Mouse (Mus musculus) neural tube, embryonic 15.5 days (tissue): ENCODE results near the gene Magt1. TPM values are rescaled to one million over a fixed set of nuclear protein-coding genes. Genes with fewer than 3 reads are reported as not detected.
"Not testable (repeated sequence)": the region's sequence is repeated elsewhere in the genome, so short reads cannot be mapped to it uniquely, and the experiment has no call there.

Experiments used
- ATAC-seq: fragments of 200-750 bp; cut with Nextera tagmentation; 2 replicates; pipeline ENCODE4 v1.8.0; 2017; ENCODE audit warnings: mild to moderate bottlenecking, moderate TSS enrichment, moderate library complexity; ENCODE audit not compliant: low FRiP score
- H3K27ac ChIP-seq: fragments of 300-500 bp; sonication (generic); replicated peaks from 2 replicates; pipeline ENCODE4 v1.5.1; 2015; ENCODE audit warnings: mild to moderate bottlenecking, inconsistent platforms
- H3K27me3 ChIP-seq: fragments of 300-500 bp; sonication (generic); replicated peaks from 2 replicates; pipeline ENCODE4 v1.6.1; 2015; ENCODE audit warnings: inconsistent platforms
- H3K36me3 ChIP-seq: fragments of 300-500 bp; sonication (generic); 2 replicates; pipeline ENCODE4 v1.6.1; 2015; ENCODE audit warnings: inconsistent platforms
- H3K4me1 ChIP-seq: fragments of 300-500 bp; sonication (generic); 2 replicates; pipeline ENCODE4 v1.6.1; 2015; ENCODE audit warnings: inconsistent platforms
- H3K4me2 ChIP-seq: fragments of 300-500 bp; sonication (generic); 2 replicates; pipeline ENCODE4 v1.6.1; 2015; ENCODE audit warnings: inconsistent platforms, mild to moderate bottlenecking, moderate library complexity
- H3K4me3 ChIP-seq: fragments of 300-500 bp; sonication (generic); replicated peaks from 2 replicates; pipeline ENCODE4 v1.5.1; 2015; ENCODE audit warnings: mild to moderate bottlenecking, inconsistent platforms
- H3K9ac ChIP-seq: fragments of 300-500 bp; sonication (generic); replicated peaks from 2 replicates; pipeline ENCODE4 v1.6.1; 2015; ENCODE audit warnings: mild to moderate bottlenecking, inconsistent platforms
- H3K9me3 ChIP-seq: fragments of 300-500 bp; sonication (generic); replicated peaks from 2 replicates; pipeline ENCODE4 v1.6.1; 2016; ENCODE audit warnings: inconsistent platforms
- WGBS: fragments of 180-500 bp; shearing (Covaris S2); methylation state at CpG from one replicate; pipeline ENCODE4 v1.1.7; 2015; ENCODE audit warnings: mixed read lengths; 5-methylcytosine and 5-hydroxymethylcytosine counted together
- polyA plus RNA-seq: library from polyadenylated mRNA; unstranded; fragments of >200 nt; fragmentation: Nextera tagmentation; extraction: Ambion mirVana; gene quantifications from 2 replicates; pipeline ENCODE4 v1.2.1, GENCODE M21; 2015

Gene Magt1
- polyA plus RNA-seq, 1 experiment from 2014 or later = 20.0 TPM

- peaks cover 8% of the 10 kb centered on the region for H3K4me1 ChIP-seq
- no peak overlapping the region for H3K4me3 ChIP-seq
- H3K4me2 ChIP-seq = 0 out of 2 replicates have a peak overlapping the region, but pooled peaks have one; percentile 48
- H3K27me3 ChIP-seq = no peaks in the 10 kb centered on the region
- ATAC-seq = no peak
- no peaks in the 10 kb centered on the region for H3K9me3 ChIP-seq
- H3K9ac ChIP-seq = no peak overlapping the region
- WGBS = 86% methylated on average over 4 of the region's 4 CpGs
- H3K36me3 ChIP-seq = no peaks in the 10 kb centered on the region; the same call in 1 of the 2 replicates
- H3K27ac ChIP-seq = no peak overlapping the region
Observed at GRCm38 (mm10) chrX:106017516-106017915, 5.8 kb upstream of the Magt1 start.

DNA sequence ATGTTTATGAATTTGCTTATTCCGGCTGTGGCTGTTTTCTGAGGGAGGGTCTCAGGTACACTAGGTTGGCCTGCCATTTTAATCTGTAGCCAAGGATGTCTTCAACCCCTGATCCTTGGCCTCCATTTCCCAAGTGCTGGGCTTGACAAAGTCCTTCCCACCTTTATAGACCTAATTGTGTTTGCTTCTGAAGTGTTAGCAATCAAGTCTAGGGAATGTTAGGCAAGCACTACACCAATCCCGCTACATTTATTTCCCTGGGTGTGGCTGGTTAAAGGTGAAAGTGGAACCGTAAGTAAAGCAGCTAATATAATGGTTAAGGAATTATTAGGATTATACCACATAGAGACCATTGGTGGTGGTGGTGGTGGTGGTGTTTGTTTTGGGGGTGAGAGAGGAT lies 5.4 kb upstream of the Magt1 start:
- no peaks in the 10 kb centered on the region for H3K27me3 ChIP-seq
- H3K4me2 ChIP-seq = peak overlapping the region; percentile 48
- 91% methylated on average over 3 of the region's 3 CpGs for WGBS
- 0 out of 2 replicates have a peak overlapping the region, but pooled peaks have one; percentile 10 for H3K4me3 ChIP-seq
- no peak overlapping the region for H3K27ac ChIP-seq
- ATAC-seq = no peak
- H3K36me3 ChIP-seq = no peaks in the 10 kb centered on the region; the same call in 1 of the 2 replicates
- no peak overlapping the region for H3K9ac ChIP-seq
- peaks cover 8% of the 10 kb centered on the region for H3K4me1 ChIP-seq
- no peaks in the 10 kb centered on the region for H3K9me3 ChIP-seq

GRCm38 (mm10) chrX:106015571-106016322 lies 4.0 kb upstream of the Magt1 start, which contains the start of gene Cox7b:
Gene Cox7b (plus strand): TSS chrX:106015700.
- peak; percentile 70 for ATAC-seq
- peak within 1 kb of the TSS; percentile 48 for H3K4me2 ChIP-seq
- H3K27ac ChIP-seq = peak within 1 kb of the TSS; percentile 90
- H3K36me3 ChIP-seq = no peaks in the 10 kb centered on the region; the same call in 1 of the 2 replicates
- 20% methylated on average over 26 of the region's 26 CpGs for WGBS
- no peaks in the 10 kb centered on the region for H3K27me3 ChIP-seq
- H3K4me1 ChIP-seq = peaks cover 8% of the 10 kb centered on the region
- peak within 1 kb of the TSS; percentile 56 for H3K4me3 ChIP-seq
- no peaks in the 10 kb centered on the region for H3K9me3 ChIP-seq
- peak within 1 kb of the TSS; percentile 59 for H3K9ac ChIP-seq

DNA sequence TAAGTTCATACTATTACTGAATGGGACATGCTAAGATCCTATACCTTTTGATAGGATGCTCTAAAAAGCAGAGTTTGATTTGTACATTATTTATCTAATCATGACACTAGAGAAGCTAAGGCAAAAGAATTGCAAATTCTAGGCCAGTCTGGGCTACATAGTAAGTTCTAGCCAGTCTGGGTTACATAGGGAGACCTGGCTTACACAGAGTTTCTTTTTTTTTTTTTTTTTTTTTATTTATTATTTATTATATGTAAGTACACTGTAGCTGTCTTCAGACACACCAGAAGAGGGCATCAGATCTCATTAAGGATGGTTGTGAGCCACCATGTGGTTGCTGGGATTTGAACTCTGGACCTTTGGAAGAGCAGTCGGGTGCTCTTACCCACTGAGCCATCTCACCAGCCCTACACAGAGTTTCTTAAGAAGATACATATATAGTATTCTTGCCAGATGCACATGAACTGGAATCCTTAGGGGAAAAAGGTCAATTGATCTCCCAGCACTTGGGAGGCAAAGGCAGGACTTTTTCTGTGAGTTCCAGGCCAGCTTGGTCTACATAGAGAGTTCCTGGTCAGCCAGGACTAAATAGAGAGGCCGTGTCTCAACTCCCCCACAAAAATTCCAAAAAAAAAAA lies 3.2 kb upstream of the Magt1 start:
- H3K27ac ChIP-seq, ATAC-seq: not testable (repeated sequence)
- peak overlapping the region; percentile 48 for H3K4me2 ChIP-seq

GRCm38 (mm10) chrX:106013217-106013616 lies 1.5 kb upstream of the Magt1 start:
- ATAC-seq = no peak
- no peak overlapping the region for H3K9ac ChIP-seq
- H3K4me2 ChIP-seq = no peak overlapping the region
- WGBS = 22% methylated on average over 2 of the region's 2 CpGs
- no peaks in the 10 kb centered on the region for H3K36me3 ChIP-seq
- H3K4me1 ChIP-seq = peaks cover 12% of the 10 kb centered on the region
- no peak overlapping the region for H3K4me3 ChIP-seq
- no peaks in the 10 kb centered on the region for H3K9me3 ChIP-seq
- H3K27me3 ChIP-seq = no peaks in the 10 kb centered on the region
- H3K27ac ChIP-seq = no peak overlapping the region

More for the DNA sequence above, 3.2 kb upstream of the Magt1 start:
- not testable (repeated sequence) for H3K9ac ChIP-seq, H3K36me3 ChIP-seq, H3K9me3 ChIP-seq, H3K27me3 ChIP-seq
- Histone ChIP-seq H3K4me3 (peak overlapping the region; percentile 56; the same call in 1 of the 2 replicates), H3K4me1 (peaks cover 12% of the 10 kb centered on the region)
- WGBS = 69% methylated on average over 2 of the region's 2 CpGs

DNA sequence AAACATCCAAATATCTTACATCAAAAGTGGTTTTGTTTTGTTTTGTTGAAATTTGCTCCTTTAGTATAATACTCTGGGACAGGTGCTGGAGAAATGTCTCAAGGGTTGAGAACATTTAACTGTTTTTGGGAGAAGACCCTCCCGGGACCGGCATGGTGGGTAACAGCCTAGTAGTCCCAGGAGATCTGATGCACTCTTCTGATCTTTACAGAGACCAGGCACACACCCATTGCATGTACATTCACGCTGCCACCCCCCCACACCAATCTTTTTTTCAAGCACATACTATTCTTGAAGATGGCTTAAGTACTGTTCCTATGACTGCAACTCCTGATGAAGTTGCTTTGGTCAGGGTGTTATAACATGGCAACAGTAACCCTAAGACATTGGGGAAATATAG lies 853 bp upstream of the Magt1 start:
- WGBS = 70% methylated on average over 3 of the region's 3 CpGs
- H3K27me3 ChIP-seq = no peaks in the 10 kb centered on the region
- peak overlapping the region; percentile 59 for H3K4me2 ChIP-seq
- H3K9ac ChIP-seq = peak overlapping the region; percentile 42; the same call in 1 of the 2 replicates
- H3K36me3 ChIP-seq = no peaks in the 10 kb centered on the region
- peaks cover 11% of the 10 kb centered on the region for H3K4me1 ChIP-seq
- H3K27ac ChIP-seq = peak overlapping the region; percentile 87
- no peak for ATAC-seq
- peak overlapping the region; percentile 36 for H3K4me3 ChIP-seq
- no peaks in the 10 kb centered on the region for H3K9me3 ChIP-seq

- WGBS = 14% methylated on average over 3 of the region's 3 CpGs
- 0 out of 2 replicates have a peak, but pooled peaks cover 4% of the 10 kb centered on the region for H3K4me1 ChIP-seq
- H3K27ac ChIP-seq = no peak overlapping the region
- no peaks in the 10 kb centered on the region for H3K36me3 ChIP-seq
- no peaks in the 10 kb centered on the region for H3K9me3 ChIP-seq
- H3K4me3 ChIP-seq = peak overlapping the region; percentile 58
- H3K9ac ChIP-seq = peak overlapping the region; percentile 44; the same call in 1 of the 2 replicates
- no peak for ATAC-seq
- H3K27me3 ChIP-seq = no peaks in the 10 kb centered on the region
- H3K4me2 ChIP-seq = peak overlapping the region; percentile 59
Observed at GRCm38 (mm10) chrX:106010762-106011161, 944 bp downstream of the Magt1 start.

DNA sequence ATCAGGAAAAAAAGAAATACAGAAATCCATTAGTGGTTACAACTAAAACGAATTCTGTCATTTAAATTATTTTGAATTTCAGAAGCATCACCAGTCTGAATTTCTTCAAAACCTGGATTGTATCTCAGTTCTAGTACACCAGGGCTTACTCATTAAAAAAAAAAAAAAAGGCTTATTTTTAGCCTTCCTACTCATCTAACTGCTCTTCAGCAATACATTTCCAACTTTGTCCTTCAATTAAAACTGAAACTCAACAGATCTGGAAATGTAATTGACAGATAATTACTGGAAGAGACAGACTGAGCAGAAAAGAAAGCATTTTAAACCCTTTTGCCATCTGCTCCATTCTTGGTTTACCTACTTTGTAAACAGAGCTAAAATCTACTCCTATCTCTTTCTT lies 10.1 kb downstream of the Magt1 start:
- H3K4me3 ChIP-seq = no peak overlapping the region
- no peak for ATAC-seq
- no peak overlapping the region for H3K27ac ChIP-seq
- 86% methylated on average over 1 of the region's 1 CpGs for WGBS
- H3K27me3 ChIP-seq = no peaks in the 10 kb centered on the region
- no peaks in the 10 kb centered on the region for H3K4me1 ChIP-seq
- no peaks in the 10 kb centered on the region for H3K36me3 ChIP-seq
- H3K9ac ChIP-seq = no peak overlapping the region
- H3K4me2 ChIP-seq = no peak overlapping the region
- H3K9me3 ChIP-seq = no peaks in the 10 kb centered on the region

- H3K4me3 ChIP-seq, H3K9ac ChIP-seq: not testable (repeated sequence)
- 81% methylated on average over 14 of the region's 14 CpGs for WGBS
Observed at GRCm38 (mm10) chrX:105957091-105957490, 54.6 kb downstream of the Magt1 start.

GRCm38 (mm10) chrX:105953999-105954398 lies 57.7 kb downstream of the Magt1 start:
- 86% methylated on average over 2 of the region's 2 CpGs for WGBS

More at GRCm38 (mm10) chrX:105957091-105957490, 54.6 kb downstream of the Magt1 start:
- not testable (repeated sequence) for H3K4me1 ChIP-seq, H3K9me3 ChIP-seq, H3K36me3 ChIP-seq, H3K27ac ChIP-seq, ATAC-seq, H3K27me3 ChIP-seq, H3K4me2 ChIP-seq

GRCm38 (mm10) chrX:105946357-105946756 lies 65.3 kb downstream of the Magt1 start:
- H3K27ac ChIP-seq = no peak overlapping the region
- no peaks in the 10 kb centered on the region for H3K9me3 ChIP-seq
- H3K4me3 ChIP-seq = no peak overlapping the region
- no peaks in the 10 kb centered on the region for H3K4me1 ChIP-seq
- no peak overlapping the region for H3K4me2 ChIP-seq
- H3K9ac ChIP-seq = no peak overlapping the region
- no peaks in the 10 kb centered on the region for H3K27me3 ChIP-seq
- H3K36me3 ChIP-seq = no peaks in the 10 kb centered on the region
- ATAC-seq = no peak
- 67% methylated on average over 1 of the region's 1 CpGs for WGBS

More at GRCm38 (mm10) chrX:105953999-105954398, 57.7 kb downstream of the Magt1 start:
- Histone ChIP-seq H3K4me2 (no peak overlapping the region), H3K36me3 (no peaks in the 10 kb centered on the region), H3K4me3 (no peak overlapping the region), H3K27ac (no peak overlapping the region), H3K4me1 (no peaks in the 10 kb centered on the region), H3K9ac (no peak overlapping the region), H3K27me3 (no peaks in the 10 kb centered on the region), H3K9me3 (no peaks in the 10 kb centered on the region)
- ATAC-seq = no peak

GRCm38 (mm10) chrX:105939245-105939644 lies 72.5 kb downstream of the Magt1 start:
- 84% methylated on average over 6 of the region's 7 CpGs for WGBS
- no peaks in the 10 kb centered on the region for H3K4me1 ChIP-seq
- H3K4me3 ChIP-seq = no peak overlapping the region
- H3K27me3 ChIP-seq = no peaks in the 10 kb centered on the region
- no peak overlapping the region for H3K27ac ChIP-seq
- H3K9ac ChIP-seq = no peak overlapping the region
- ATAC-seq = no peak
- H3K9me3 ChIP-seq = no peaks in the 10 kb centered on the region
- no peaks in the 10 kb centered on the region for H3K36me3 ChIP-seq
- H3K4me2 ChIP-seq = no peak overlapping the region
